Mouse (Mus musculus): ENCODE data around the gene Ywhae.

GRCm38 (mm10) chr11:75684956-75685355 lies 47.7 kb upstream of the Ywhae start:
- TF ChIP-seq E2F4 (IDR thresholded peaks at IDR 0.05; ENCODE audit: insufficient read depth) (no peak), POLR2A (IDR thresholded peaks at IDR 0.05; ENCODE audit: insufficient read length, low read depth) (no peak), POLR2AphosphoS2 (IDR thresholded peaks at IDR 0.05; ENCODE audit: insufficient read length, low read depth) (no peak), MAX (IDR thresholded peaks at IDR 0.05; ENCODE audit: low read depth) (no peak), USF1 (IDR thresholded peaks at IDR 0.05; ENCODE audit: low read depth) (no peak), MYOD1 (IDR thresholded peaks at IDR 0.05; ENCODE audit: control insufficient read depth in 1 of 3, insufficient read length in 2 of 3, low read depth in 2 of 3) (no peak), TCF12 (IDR thresholded peaks at IDR 0.05; ENCODE audit: insufficient read depth, poor library complexity, severe bottlenecking) (no peak), REST (IDR thresholded peaks at IDR 0.05; ENCODE audit: insufficient read depth, insufficient read length) (no peak), MYOG (IDR thresholded peaks at IDR 0.05; ENCODE audit: control insufficient read depth in 1 of 3, insufficient read depth in 1 of 3, insufficient read length in 2 of 3, low read depth in 2 of 3) (no peak), SRF (IDR thresholded peaks at IDR 0.05; ENCODE audit: control insufficient read depth, insufficient read length, low read depth) (no peak)

Data from myocyte (in vitro differentiated cells).